Mouse (Mus musculus) urinary bladder, adult 2 months (tissue): ENCODE data around the gene Rela. TPM values are rescaled to one million over a fixed set of nuclear protein-coding genes. Genes with fewer than 3 reads are reported as not detected.
"Not testable (repeated sequence)": the region's sequence is repeated elsewhere in the genome, so short reads cannot be mapped to it uniquely, and the experiment has no call there.

ENCODE experiments used
- DNase-seq: peaks from one replicate; pipeline ENCODE4 v3.0.0; 2022; ENCODE audit warnings: low spot score
- polyA plus RNA-seq: library from polyadenylated mRNA; depleted of rRNA; stranded (reverse); fragments of >200 nt; gene quantifications from 2 replicates; pipeline ENCODE4 v1.2.3, GENCODE M21; 2012

Rela gene
- polyA plus RNA-seq, 1 experiment, result 58.3 TPM

DNA sequence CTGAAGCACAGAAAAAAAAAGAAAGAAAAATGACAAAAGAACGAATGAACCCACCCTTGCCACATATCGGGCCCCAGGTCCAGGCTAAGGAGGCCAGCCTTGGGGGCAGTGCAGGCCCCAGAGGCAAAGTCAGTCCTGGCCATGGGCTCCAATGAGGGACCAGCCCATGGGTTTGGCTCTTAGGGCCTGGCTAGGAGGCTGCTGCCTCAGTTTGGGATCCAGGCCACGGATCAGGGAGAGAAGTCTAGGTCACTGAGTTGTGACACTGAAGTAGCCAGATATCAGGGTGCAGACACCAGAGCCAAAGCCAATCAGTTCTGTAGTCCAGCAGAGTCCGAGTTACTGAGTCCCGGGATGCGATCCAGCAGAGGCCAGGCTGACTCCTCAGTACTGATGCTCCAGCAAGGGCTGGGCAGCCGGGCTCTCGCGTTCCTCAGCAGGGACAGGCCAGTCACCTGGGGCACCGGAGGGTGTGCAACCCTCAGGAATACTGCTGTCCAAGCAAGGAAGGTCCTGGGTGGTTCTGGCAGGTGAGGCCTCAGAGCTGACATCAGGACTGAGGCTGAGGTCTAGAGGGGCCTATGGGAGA is 27.5 kb downstream of the Rela start:
- DNase-seq, result no peak

DNA sequence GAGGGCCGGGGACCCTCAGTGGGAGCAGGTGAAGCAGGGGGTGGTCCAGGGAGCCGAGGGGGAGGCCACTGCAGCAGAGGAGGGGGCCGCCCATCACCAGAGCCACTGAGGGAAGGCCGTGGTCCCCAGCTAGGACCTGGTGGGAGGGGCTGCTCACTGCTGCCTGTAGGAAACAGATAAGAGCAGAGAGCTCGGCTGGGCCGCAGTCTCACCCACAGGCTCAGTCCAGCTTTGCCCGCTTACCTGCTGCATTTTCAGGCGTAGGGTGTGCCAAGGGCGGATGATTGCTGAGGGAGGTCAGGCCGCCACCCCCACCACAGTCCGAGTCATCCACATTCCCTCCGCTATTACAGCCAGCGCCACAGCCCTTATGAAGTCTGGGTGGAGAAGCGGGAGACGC is 28.2 kb downstream of the Rela start:
- no peak for DNase-seq

GRCm38 (mm10) chr19:5666386-5666785 is 29.1 kb downstream of the Rela start:
- DNase-seq, result no peak

GRCm38 (mm10) chr19:5668372-5668771 is 31.1 kb downstream of the Rela start:
- no peak for DNase-seq

GRCm38 (mm10) chr19:5680432-5680831 is 43.1 kb downstream of the Rela start:
- no peak for DNase-seq

DNA sequence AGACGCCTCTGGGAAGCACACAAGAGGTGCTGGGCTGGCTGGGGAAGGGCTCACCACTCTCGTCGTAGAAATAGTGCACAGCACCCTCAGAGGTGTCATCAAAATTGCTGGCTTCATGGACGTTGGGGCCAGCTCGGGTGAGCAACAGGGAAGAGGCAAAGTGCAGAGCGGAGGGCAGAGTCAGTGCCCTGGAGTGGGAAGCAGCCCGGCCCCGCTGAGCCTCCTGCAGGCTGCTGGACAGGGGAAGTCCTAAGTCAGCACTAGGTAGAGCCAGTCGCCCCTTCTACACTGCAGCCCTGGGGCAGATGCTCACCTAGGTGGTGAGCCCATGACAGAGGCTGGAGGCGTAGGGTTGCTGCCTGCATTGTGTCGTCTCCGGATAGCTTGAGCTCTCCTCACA is 47.0 kb downstream of the Rela start:
- DNase-seq, result no peak

- no peak for DNase-seq
Observed at GRCm38 (mm10) chr19:5684985-5685384, 47.7 kb downstream of the Rela start.

- no peak for DNase-seq
Observed at GRCm38 (mm10) chr19:5685431-5685830, 48.1 kb downstream of the Rela start.

- DNase-seq, result no peak
Observed at GRCm38 (mm10) chr19:5685861-5686260, 48.6 kb downstream of the Rela start.

GRCm38 (mm10) chr19:5686437-5686836 is 49.2 kb downstream of the Rela start:
- no peak for DNase-seq

DNA sequence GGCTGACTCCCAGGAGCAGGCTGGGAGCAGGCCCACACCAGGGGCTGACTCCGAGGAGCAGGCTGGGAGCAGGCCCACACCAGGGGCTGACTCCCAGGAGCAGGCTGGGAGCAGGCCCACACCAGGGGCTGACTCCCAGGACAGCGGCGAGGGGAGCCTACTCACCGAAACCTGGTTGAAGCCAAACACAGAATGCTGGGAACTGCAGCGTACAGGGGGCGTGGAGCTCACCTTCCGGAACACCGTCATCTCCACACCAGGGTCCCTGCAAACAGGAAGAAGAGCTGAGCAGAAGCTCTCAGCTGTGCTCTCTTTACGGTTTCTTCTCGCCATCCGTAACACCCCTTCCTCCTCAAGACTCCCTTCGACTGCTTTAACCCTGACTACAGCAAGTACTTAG is 49.7 kb downstream of the Rela start:
- not testable (repeated sequence) for DNase-seq

GRCm38 (mm10) chr19:5687738-5688137 is 50.5 kb downstream of the Rela start:
- DNase-seq, result no peak

GRCm38 (mm10) chr19:5688200-5689087 is 51.2 kb downstream of the Rela start, which contains the start of the genes Map3k11 and Pcnx3:
Gene Map3k11 (plus strand): TSS chr19:5688742.
Gene Pcnx3 (minus strand): TSS chr19:5688908.
- peak; percentile 91 for DNase-seq

GRCm38 (mm10) chr19:5689088-5689428 is 51.8 kb downstream of the Rela start:
- no peak for DNase-seq

DNA sequence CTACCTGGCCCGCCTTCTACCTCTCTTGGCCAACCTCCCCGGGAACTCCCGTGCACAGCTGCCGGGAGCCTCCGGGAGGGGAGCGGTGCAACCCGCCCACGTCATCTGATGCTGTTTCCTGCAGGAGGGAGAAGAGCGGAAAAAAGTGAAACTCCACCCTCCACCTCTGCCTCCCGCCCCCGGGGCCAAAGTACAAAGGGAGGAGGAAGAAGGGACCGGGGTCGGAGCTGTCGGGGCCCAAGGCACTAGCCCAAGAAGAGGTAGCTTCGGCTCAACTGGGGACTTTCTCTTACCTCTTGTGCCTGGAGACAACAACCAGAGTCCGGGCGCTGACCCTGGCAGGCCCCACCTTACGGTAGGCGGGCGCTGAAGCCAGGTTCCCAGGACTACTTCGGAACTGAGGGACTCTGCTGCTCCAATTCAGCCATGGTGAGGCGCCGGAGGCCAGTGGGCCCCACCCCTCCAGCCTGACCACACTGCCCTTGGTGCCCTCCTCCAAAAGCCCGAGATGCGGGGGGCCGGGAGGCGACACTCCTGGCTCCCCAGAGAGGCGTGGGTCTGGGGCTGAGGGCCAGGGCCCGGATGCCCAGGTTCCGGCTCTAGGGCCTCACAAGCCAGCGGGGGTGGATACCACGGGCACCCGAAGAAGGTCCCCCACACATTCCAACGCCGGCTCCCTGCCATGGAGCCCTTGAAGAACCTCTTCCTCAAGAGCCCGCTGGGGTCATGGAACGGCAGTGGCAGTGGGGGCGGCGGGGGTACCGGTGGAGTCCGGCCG is 52.5 kb downstream of the Rela start:
- DNase-seq, result peak; percentile 71

DNA sequence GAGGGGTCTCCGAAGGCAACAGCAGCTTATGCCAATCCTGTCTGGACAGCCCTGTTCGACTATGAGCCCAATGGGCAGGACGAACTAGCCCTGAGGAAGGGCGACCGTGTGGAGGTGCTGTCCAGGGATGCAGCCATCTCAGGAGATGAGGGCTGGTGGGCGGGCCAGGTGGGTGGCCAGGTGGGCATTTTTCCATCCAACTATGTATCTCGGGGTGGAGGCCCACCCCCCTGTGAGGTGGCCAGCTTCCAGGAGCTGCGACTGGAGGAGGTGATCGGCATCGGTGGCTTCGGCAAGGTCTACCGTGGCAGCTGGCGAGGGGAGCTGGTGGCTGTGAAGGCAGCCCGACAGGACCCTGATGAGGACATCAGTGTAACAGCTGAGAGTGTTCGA is 53.1 kb downstream of the Rela start:
- no peak for DNase-seq

DNA sequence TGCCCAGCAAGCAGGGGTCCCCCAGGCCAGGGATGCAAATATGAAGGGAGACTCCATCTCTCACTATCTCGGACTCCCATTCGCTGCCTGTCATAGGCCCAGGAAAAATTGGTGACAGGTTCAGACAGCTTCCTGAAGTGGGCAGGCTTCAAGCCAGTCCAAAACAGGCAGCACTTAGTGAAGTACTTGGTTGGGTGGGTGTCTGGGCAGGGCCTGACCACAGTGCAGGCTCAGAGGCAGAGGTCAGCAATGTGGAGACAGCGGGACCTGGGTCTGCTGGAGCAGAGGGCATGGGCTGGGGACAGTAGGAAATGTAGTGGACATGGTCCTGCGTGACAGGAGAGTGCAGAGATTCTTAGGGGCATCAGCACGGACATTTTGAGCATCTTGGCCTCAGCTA is 54.3 kb downstream of the Rela start:
- no peak for DNase-seq

- DNase-seq, result no peak
Observed at GRCm38 (mm10) chr19:5692086-5692912, 55.0 kb downstream of the Rela start.

- no peak for DNase-seq
Observed at GRCm38 (mm10) chr19:5692913-5693396, 55.7 kb downstream of the Rela start.

DNA sequence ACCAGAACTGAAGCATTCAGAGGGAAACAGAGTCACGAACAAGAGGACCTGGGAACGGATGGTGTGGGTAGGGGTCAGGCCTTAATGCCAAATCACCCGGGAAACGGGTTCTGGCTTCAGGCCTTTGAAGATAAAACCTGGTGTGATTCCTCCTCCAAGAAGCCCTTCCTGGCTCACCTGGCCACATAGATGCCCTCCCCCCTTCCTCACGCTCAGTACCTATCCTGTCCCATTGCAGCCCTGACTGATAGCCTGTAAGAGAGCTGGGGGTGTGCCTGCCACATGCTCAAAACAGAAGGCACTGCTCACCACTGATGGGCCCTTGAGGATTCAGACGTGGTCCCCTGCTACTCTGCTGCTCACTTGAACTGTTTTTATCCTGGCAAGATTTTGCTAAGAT is 56.5 kb downstream of the Rela start:
- no peak for DNase-seq

DNA sequence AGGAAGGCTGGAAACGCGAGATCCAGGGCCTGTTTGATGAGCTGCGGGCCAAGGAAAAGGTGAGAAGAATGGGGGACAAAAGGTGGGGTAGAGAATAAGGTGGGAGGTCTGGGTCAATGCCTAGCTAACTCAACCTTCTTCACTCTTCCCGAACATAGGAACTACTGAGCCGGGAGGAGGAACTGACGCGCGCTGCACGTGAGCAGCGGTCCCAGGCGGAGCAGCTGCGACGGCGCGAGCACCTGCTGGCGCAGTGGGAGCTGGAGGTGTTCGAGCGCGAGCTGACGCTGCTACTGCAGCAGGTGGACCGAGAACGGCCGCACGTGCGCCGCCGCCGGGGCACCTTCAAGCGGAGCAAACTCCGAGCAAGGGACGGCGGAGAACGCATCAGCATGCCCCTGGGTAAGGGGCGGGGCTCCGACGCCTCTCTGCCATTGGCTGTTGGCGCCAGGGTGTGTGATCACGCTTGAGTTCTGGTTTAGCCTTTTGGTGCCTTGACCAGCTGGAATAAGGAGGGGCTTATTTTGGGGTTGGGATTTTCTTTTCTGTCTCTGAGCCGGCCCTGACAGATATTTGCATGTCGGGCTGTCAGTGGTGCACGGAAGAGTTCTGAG is 58.7 kb downstream of the Rela start:
- DNase-seq, result no peak
